Mouse (Mus musculus) limb, embryonic 10.5 days (tissue): ENCODE results near the gene Rufy3. TPM values are rescaled to one million over a fixed set of nuclear protein-coding genes. Genes with fewer than 3 reads are reported as not detected.
A peak's percentile ranks its signal among the peaks of the same experiment; 100 is the strongest.

ENCODE experiments used
- DNase-seq: peaks from one replicate; pipeline ENCODE4 v3.0.0-alpha.2; 2017; ENCODE audit warnings: low spot score
- H3K27ac ChIP-seq: fragments of 300-500 bp; sonication (generic); 2 replicates; pipeline ENCODE4 v1.5.1; 2016; ENCODE audit warnings: mild to moderate bottlenecking
- H3K27me3 ChIP-seq: fragments of 300-500 bp; sonication (generic); 2 replicates; pipeline ENCODE4 v1.6.1; 2016; ENCODE audit warnings: low read depth, mild to moderate bottlenecking; ENCODE audit not compliant: poor library complexity, severe bottlenecking
- H3K36me3 ChIP-seq: fragments of 300-500 bp; sonication (generic); 2 replicates; pipeline ENCODE4 v1.6.1; 2016; ENCODE audit warnings: mild to moderate bottlenecking, moderate library complexity
- H3K4me1 ChIP-seq: fragments of 300-500 bp; sonication (generic); 2 replicates; pipeline ENCODE4 v1.6.1; 2016
- H3K4me3 ChIP-seq: fragments of 300-500 bp; sonication (generic); 2 replicates; pipeline ENCODE4 v1.5.1; 2016; ENCODE audit warnings: mild to moderate bottlenecking, moderate library complexity
- H3K9me3 ChIP-seq: fragments of 300-500 bp; sonication (generic); replicated peaks from 2 replicates; pipeline ENCODE4 v1.6.1; 2016; ENCODE audit warnings: mild to moderate bottlenecking
- WGBS: fragments of 180-500 bp; shearing (Covaris S2); methylation state at CpG from one replicate; pipeline ENCODE4 v1.1.7; 2016; 5-methylcytosine and 5-hydroxymethylcytosine counted together
- polyA plus RNA-seq: library from polyadenylated mRNA; unstranded; fragments of >200 nt; fragmentation: Nextera tagmentation; extraction: Ambion mirVana; gene quantifications from 2 replicates; pipeline ENCODE4 v1.2.1, GENCODE M21; 2016

Rufy3 gene
- polyA plus RNA-seq, 1 experiment from 2014 or later: 9.6 TPM

DNA sequence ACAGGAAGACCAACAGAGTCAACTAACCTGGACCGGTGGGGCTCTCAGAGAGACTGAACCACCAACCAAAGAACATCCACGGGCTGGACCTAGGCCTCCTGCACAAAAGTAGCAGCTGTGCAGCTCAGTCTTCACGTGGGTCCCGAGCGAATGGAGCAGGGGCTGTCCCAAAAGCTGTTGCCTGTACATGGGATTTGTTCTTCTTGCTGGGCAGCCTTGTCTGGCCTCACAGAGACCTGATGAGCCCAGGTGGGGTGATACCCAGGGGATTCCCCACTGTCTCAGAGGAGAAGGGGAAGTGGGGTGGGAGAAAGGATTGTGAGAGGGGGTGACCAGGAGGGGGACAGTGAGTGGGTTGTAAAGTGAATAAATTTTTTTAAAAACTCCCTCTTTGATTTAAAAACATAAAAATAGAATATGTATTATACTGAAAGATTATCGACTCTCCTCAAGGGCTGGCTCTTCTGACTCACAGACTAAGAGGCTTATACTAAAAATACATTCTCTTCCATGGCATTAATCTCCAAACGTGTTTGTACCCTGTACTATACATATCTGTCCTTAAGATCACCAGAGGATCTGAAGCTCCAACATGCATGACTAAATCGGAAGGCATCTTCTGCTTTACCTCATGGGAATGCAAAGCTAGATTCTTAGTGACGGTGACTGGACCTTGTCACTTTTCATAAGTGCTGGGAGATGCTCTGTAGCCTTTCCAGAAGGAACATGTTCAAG lies 3.6 kb upstream of the Rufy3 start:
- Histone ChIP-seq H3K4me1 (peaks cover 6% of the 10 kb centered on the region), H3K27ac (no peak overlapping the region), H3K36me3 (peaks cover 16% of the 10 kb centered on the region), H3K9me3 (no peaks in the 10 kb centered on the region), H3K27me3 (no peaks in the 10 kb centered on the region), H3K4me3 (no peak overlapping the region)
- DNase-seq: no peak
- whole genome bisulfite sequencing: 88% methylated on average over 9 of the region's 9 CpGs

DNA sequence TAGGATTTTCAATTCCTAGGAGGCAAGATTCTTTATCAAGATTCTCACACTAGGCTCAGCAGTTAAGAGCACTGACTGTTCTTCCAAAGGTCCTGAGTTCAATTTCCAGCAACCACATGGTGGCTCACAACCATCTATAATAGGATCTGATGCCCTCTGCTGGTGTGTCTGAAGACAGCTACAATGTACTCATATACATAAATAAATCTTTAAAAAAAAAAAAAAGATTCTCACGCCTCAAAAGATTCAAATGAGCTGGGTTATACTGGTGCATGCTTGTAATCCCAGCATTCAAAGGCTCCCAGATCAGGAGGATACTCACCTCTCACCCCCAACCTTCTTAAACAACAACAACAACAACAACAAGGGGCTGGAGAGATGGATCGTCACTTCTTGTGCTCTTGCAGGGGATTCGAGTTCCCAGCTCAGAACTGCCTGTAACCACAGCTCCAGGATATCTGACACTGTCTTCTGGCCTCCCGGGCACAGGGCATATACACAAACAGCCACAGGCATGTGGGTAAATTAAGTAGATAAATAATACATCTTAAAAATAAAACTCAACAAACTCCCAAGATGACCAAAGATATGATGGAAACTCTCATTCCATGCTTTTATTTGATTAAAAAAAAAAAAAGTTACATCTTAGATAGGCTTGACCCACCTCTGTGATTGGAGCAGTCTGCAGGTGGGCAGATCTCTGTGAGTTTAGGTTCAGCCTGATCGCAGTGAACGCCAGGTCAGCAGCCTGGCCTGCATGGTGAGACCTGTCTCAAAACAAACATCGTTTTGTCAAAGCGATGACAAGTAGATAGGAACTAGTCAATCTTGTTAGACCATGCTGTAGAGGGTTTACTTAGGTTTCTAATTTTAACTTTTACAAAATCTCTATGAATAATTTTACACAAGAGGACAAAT lies 1.7 kb upstream of the Rufy3 start:
- no peak for DNase-seq
- no peak overlapping the region for H3K4me3 ChIP-seq
- no peaks in the 10 kb centered on the region for H3K9me3 ChIP-seq
- H3K27me3 ChIP-seq: no peaks in the 10 kb centered on the region
- 72% methylated on average over 8 of the region's 8 CpGs for WGBS
- no peak overlapping the region for H3K27ac ChIP-seq
- H3K36me3 ChIP-seq: 0 out of 2 replicates have a peak, but pooled peaks cover 1% of the 10 kb centered on the region
- peaks cover 10% of the 10 kb centered on the region for H3K4me1 ChIP-seq

DNA sequence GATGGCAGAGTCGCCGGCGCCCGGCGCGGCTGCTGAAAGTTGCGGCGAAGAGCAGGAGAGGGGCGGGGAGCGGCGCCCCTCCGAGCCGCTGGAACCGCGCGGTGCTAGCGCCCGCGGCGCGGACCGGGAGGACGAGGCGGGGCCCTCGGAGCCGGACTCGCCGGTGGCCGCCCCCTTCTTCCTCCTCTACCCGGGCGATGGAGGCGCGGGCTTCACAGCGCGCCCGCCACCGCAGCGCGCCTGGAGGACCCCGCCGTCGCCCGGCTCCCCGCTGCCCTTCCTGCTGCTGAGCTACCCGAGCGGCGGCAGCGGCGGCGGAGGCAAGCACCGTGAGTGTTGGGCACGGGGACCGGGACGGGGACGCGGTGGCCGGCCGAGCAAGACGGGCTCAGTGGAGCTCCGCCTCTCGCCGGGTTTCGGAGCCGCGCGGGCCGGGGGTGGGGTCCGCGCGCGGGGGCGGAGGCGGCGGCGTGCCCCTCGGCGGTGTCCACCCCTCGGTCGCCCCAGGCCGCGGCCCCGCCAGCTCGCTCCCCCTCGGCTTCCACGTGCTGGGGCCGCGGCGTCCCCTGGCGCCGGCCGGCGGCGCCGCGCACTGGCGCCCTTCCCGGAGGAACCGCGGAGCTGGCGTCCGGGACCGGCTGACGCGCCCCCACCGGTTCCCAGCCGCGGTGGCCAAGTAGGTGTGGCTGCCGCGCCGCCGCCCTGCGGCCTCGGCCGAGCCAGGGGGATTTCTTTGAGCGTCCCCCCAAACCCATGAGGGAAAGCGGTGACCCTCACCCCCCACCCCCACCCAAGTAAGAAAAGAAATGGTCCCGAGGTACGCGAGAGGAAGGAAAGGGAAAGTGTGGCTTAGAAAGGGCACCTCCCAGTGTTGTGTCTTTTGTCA lies 551 bp downstream of the Rufy3 start:
- H3K9me3 ChIP-seq: no peaks in the 10 kb centered on the region
- H3K27ac ChIP-seq: peak overlapping the region; percentile 94
- no peaks in the 10 kb centered on the region for H3K27me3 ChIP-seq
- WGBS: under 1% methylated on average over 107 of the region's 119 CpGs
- H3K4me1 ChIP-seq: peaks cover 10% of the 10 kb centered on the region
- peak overlapping the region; percentile 93 for H3K4me3 ChIP-seq
- peaks cover 7% of the 10 kb centered on the region; the same call in 1 of the 2 replicates for H3K36me3 ChIP-seq
- peak; percentile 72 for DNase-seq

DNA sequence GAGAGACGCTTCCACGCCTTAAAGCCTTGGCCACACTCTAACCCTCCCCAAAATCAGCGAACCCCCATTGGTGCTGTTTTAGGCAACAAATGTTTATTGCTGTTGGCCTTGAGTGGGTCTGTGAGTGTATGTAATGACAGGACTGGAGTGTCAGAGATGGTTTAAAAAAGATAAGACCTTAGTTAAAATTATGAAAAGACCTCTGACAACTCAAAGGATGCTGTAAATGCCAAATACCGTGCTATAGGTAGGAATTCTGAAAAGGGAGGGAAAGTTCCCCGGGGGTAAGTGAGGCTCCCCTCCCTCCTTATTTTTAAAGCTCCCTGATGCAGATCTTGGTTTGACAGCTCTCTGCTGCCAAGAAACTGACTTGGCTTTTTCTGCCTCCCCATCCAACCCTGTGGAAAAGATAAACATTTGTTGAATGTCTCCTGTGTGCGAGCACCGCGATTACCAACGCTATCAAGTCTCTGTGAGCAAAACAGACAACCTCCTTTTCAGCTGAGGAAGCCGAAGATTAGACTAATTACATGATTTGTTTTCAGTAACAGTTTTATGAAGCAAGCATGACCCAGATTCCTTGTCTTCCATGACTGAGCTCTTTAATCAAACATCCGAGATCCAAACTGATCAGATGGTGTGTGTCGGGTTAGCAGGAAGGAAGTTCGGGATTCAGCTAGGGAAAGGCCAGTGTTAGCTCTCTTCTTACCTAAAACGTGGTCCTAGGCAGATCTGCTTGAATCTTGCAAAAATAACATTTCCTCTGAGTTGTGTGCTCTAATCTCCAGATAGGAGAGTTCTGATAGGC lies 1.4 kb downstream of the Rufy3 start:
- no peak for DNase-seq
- WGBS: 8% methylated on average over 14 of the region's 14 CpGs
- H3K4me3 ChIP-seq: peak overlapping the region; percentile 93
- peaks cover 10% of the 10 kb centered on the region for H3K4me1 ChIP-seq
- H3K27ac ChIP-seq: peak overlapping the region; percentile 94
- H3K36me3 ChIP-seq: peaks cover 13% of the 10 kb centered on the region; the same call in 1 of the 2 replicates
- H3K9me3 ChIP-seq: no peaks in the 10 kb centered on the region
- H3K27me3 ChIP-seq: no peaks in the 10 kb centered on the region

DNA sequence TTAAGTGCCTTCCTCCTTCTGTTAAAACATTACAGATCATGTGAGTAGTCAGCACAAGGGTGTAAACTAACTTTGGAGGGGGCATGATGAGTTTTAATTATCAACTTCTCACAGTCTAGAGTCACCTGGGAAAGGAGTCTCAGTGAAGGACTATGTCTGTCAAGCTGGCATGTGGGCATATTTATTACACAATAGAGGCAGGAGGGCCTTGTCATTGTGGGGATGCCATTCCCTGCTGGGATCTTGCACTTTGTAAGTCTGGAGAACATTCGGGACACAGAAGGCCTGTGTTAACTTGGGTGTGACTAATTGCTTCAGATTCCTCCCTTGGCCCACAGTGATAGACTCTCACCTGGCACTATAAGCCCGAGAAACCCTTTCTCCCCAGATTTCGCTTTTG lies 4.7 kb downstream of the Rufy3 start:
- Histone ChIP-seq H3K4me3 (no peak overlapping the region), H3K36me3 (peaks cover 19% of the 10 kb centered on the region), H3K27me3 (no peaks in the 10 kb centered on the region), H3K9me3 (no peaks in the 10 kb centered on the region), H3K27ac (no peak overlapping the region), H3K4me1 (peaks cover 10% of the 10 kb centered on the region)
- DNase-seq: no peak
- WGBS: 89% methylated on average over 3 of the region's 3 CpGs

DNA sequence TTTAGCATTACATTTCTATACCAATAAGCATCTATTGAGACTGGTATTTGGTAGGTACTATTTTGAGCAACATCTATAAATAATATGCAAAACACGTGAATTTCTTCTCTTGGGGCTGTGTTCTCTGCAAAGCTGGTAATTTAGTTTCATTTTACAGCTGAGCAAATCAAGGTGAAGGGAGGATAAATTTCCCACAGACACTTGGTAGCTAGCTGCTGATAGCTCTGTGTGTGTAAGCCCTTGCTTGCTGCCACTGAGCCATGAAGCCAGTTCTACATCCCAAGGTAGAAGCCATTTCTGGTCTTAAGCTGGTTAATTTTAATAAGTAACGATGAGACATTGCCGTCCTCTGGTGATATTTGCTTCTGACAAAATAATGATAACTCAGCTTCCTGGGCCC lies 10.0 kb downstream of the Rufy3 start:
- H3K9me3 ChIP-seq: no peaks in the 10 kb centered on the region
- H3K36me3 ChIP-seq: peaks cover 16% of the 10 kb centered on the region
- no peak for DNase-seq
- no peak overlapping the region for H3K4me3 ChIP-seq
- peaks cover 12% of the 10 kb centered on the region for H3K4me1 ChIP-seq
- no peaks in the 10 kb centered on the region for H3K27me3 ChIP-seq
- 93% methylated on average over 3 of the region's 3 CpGs for WGBS
- H3K27ac ChIP-seq: no peak overlapping the region

DNA sequence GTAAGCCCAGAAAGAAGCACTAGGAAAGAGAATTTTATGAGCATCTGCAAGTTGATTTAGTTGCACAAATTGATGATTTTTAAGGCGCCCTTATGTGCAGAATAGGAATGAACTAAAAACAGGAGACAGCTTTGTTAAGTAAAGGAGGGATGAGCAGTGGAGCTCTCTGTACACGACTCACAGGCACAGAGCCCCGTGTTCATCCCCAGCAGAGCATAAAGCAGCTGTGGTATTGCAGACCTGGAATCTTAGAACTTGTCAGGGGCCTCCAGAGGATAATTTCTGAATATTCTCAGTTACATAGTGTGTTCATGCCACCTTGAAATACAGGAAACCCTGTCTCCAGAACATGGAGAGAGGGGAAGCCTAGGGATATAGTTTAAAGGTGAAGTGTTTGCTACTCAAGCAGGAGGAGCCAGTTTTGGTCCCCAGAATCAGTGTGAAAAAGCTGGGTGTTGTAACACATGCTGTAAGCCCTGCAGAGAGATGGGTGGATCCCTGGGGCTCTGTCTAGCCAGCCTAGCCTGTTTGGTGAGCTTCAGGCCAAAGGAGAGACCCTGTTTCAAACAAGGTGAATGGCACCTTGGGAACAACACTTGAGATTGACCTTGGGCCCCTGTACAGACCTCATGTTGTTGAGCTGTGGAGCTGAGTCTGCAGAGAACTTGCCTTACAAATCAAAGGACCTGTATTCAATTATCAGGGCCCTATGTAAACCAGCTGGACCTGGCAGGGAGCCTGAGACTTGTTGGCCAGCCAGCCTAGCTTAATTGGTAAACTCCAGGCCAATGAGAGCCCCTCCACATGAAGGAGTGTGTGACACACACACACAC lies 10.9 kb downstream of the Rufy3 start:
- no peaks in the 10 kb centered on the region for H3K9me3 ChIP-seq
- 73% methylated on average over 3 of the region's 3 CpGs for WGBS
- DNase-seq: peak; percentile 41
- H3K4me1 ChIP-seq: peaks cover 12% of the 10 kb centered on the region
- H3K36me3 ChIP-seq: peaks cover 9% of the 10 kb centered on the region; the same call in 1 of the 2 replicates
- H3K27ac ChIP-seq: peak overlapping the region; percentile 80
- H3K27me3 ChIP-seq: no peaks in the 10 kb centered on the region
- H3K4me3 ChIP-seq: no peak overlapping the region

DNA sequence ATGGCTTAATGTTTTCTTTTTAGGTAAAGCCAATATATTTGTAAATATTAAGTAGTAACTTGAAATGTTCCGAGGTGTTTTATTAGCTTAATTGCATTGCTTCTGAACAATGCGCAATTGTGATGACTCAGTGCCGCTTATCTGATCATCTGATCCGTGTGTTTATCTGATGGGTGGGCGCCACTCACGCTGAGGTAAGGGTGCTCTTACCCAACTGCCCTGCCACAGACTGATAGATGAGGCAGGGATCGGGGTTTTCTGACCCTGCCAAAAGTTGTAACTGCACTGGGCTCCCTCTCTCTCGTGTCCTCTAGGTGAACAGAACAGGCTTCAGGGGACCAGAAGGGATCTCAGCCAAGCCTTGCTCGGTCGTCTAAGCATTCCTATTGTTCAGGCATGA lies 15.8 kb downstream of the Rufy3 start:
- Histone ChIP-seq H3K4me1 (peaks cover 14% of the 10 kb centered on the region), H3K9me3 (no peaks in the 10 kb centered on the region), H3K36me3 (no peaks in the 10 kb centered on the region), H3K27ac (no peak overlapping the region), H3K4me3 (no peak overlapping the region), H3K27me3 (no peaks in the 10 kb centered on the region)
- DNase-seq: no peak
- WGBS: 87% methylated on average over 10 of the region's 10 CpGs

DNA sequence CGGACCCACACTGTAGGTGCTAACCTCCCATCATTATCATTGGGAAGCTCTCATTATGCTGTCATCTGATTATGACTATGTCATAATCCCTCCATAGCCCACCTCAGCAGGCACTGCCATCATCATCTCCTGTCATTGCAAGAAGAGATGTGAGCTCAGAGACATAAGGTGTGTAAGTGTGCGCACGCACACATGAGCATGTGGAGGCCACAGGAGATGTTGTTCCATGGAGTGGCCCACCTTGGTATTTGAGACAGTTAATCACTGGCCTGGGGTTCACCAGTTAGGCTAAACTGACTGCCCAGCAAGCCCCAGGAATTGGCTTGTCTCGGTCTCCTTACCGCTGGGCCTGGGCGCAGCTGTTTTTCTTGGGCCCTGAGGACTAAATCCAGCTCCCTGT lies 16.5 kb downstream of the Rufy3 start:
- no peak overlapping the region for H3K27ac ChIP-seq
- 96% methylated on average over 6 of the region's 6 CpGs for WGBS
- no peak for DNase-seq
- H3K9me3 ChIP-seq: no peaks in the 10 kb centered on the region
- no peaks in the 10 kb centered on the region for H3K27me3 ChIP-seq
- peaks cover 12% of the 10 kb centered on the region for H3K4me1 ChIP-seq
- H3K36me3 ChIP-seq: no peaks in the 10 kb centered on the region
- H3K4me3 ChIP-seq: no peak overlapping the region

DNA sequence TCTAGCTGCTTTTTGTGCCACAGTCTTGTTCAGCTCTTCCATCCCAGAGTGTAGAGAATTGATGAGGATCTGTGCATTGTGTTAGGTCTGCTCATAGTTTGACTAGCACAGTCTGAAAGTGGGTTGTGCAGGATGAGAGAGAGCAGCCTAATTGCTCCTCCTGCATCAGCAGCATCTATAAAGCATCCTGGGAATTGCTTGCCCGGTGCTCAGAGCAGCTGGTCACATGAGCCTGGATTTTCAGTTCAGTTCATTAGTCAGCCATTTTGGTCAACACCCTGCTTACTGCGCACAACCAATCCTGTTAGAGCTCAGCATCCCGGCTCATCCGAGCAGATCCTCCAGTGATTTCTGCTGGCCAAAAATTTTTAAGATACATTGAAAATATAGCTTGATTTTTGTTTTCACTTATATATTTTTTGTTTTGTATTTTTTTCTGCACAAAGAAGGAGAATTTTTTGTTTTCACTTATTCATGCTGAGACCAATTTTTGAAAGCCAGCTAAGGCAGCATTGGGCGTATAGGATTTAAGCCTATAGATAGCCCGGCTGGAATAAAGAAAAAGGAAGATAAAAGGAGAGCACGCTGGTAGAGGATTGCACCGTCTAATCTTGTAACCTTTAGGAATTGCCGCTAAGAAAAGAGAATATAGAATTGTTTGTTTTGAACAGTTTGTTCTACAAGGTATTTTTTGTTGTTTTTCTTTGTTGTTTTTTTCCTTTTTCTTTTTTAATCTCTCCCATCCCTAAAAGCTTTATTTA lies 18.6 kb downstream of the Rufy3 start:
- H3K27me3 ChIP-seq: no peaks in the 10 kb centered on the region
- 79% methylated on average over 9 of the region's 9 CpGs for WGBS
- peaks cover 27% of the 10 kb centered on the region for H3K4me1 ChIP-seq
- DNase-seq: peak; percentile 42
- no peaks in the 10 kb centered on the region for H3K9me3 ChIP-seq
- H3K36me3 ChIP-seq: no peaks in the 10 kb centered on the region
- H3K4me3 ChIP-seq: no peak overlapping the region
- H3K27ac ChIP-seq: no peak overlapping the region

DNA sequence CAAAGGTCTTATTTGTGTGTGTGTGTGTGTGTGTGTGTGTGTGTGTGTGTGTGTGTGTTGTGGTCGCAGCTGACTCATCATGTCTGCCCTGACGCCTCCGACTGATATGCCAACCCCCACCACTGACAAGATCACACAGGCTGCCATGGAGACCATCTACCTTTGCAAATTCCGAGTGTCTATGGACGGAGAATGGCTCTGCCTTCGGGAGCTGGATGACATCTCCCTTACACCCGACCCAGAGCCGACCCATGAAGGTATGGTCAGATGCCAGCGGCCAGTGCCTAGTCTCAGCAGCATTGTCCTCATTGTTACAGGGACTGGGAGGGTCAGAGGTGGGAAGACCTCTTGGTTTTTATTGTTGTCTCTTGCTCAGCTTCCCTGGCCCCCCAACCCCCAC lies 19.2 kb downstream of the Rufy3 start:
- no peak for DNase-seq
- 79% methylated on average over 9 of the region's 9 CpGs for WGBS
- no peak overlapping the region for H3K27ac ChIP-seq

More for the DNA sequence above, 19.2 kb downstream of the Rufy3 start:
- Histone ChIP-seq H3K4me3 (no peak overlapping the region), H3K27me3 (no peaks in the 10 kb centered on the region), H3K4me1 (peaks cover 27% of the 10 kb centered on the region), H3K9me3 (no peaks in the 10 kb centered on the region), H3K36me3 (no peaks in the 10 kb centered on the region)
